Mouse (Mus musculus): Measurements from ENCODE around the gene Wdr74. TPM values are rescaled to one million over a fixed set of nuclear protein-coding genes. Genes with fewer than 3 reads are reported as not detected.

Gene Wdr74
- polyA plus RNA-seq, 1 experiment from 2014 or later, result 53.5 TPM

- H3K4me1 ChIP-seq (ENCODE audit: control insufficient read depth, insufficient read depth, low read length), result peaks cover 8% of the 10 kb centered on the region
- 49% methylated on average over 3 of the region's 3 CpGs for WGBS
- H3K36me3 ChIP-seq (ENCODE audit: control insufficient read depth, insufficient read depth), result peaks cover 14% of the 10 kb centered on the region
- ATAC-seq (replicated peaks; ENCODE audit: extremely low read depth, insufficient read depth, low FRiP score), result no peak
- H3K27me3 ChIP-seq (ENCODE audit: control insufficient read depth, insufficient read depth, low read length), result no peaks in the 10 kb centered on the region
- no peak overlapping the region for H3K4me2 ChIP-seq (ENCODE audit: low read depth, low read length)
- no peak overlapping the region for H3K27ac ChIP-seq (ENCODE audit: low read length)
- H3K9me3 ChIP-seq (replicated peaks; ENCODE audit: control insufficient read depth, low read length), result no peaks in the 10 kb centered on the region
- H3K9ac ChIP-seq (ENCODE audit: low read length), result no peak overlapping the region
- no peak overlapping the region for H3K4me3 ChIP-seq (ENCODE audit: low read length)
These were observed 1.3 kb upstream of the Wdr74 start for GRCm38 (mm10) chr19:8734334-8734733.

DNA sequence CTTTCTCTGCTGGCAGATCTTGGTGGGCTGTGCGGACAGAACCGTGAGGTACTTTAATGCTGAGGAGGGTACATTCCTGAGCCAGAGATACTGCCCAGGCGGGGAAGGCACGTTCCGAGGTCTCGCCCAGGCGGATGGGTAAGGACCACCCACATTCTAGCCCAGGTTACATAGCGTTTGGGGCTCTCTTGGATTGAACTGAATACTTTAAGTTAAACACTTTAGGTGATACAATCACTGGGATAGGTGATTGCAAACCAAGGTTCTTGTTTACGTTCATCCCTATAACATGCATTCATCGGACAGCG is 487 bp downstream of the Wdr74 start:
- peaks cover 15% of the 10 kb centered on the region for H3K4me1 ChIP-seq (ENCODE audit: control insufficient read depth, insufficient read depth, low read length)
- peak overlapping the region; percentile 88 for H3K9ac ChIP-seq (ENCODE audit: low read length)
- H3K9me3 ChIP-seq (replicated peaks; ENCODE audit: control insufficient read depth, low read length), result no peaks in the 10 kb centered on the region
- peak overlapping the region; percentile 96 for H3K4me2 ChIP-seq (ENCODE audit: low read depth, low read length)
- no peak overlapping the region for H3K27ac ChIP-seq (ENCODE audit: low read length)
- 1% methylated on average over 11 of the region's 11 CpGs for WGBS
- H3K27me3 ChIP-seq (ENCODE audit: control insufficient read depth, insufficient read depth, low read length), result no peaks in the 10 kb centered on the region
- H3K36me3 ChIP-seq (ENCODE audit: control insufficient read depth, insufficient read depth), result peaks cover 27% of the 10 kb centered on the region
- ATAC-seq (replicated peaks; ENCODE audit: extremely low read depth, insufficient read depth, low FRiP score), result peak; percentile 43
- H3K4me3 ChIP-seq (ENCODE audit: low read length), result peak overlapping the region; percentile 62

DNA sequence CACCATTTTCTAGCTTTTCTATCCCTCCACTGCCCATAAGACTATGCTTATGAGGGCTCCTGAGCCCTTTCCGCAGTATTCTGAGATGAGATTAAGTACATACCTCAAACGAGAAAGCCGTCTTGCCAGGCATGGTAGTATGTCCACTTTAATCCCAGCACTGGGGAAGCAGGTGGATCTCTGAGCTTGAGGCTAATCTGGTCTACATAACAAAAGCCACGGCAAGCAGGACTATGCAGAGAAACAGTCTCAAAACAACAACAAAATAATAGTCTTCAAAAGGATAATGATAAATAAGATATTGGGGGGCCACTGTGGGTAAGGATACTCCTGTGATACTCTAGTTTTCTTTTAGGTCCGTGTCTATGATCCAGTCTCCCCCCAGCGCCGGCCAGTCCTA is 3.3 kb downstream of the Wdr74 start:
- Histone ChIP-seq H3K4me2 (ENCODE audit: low read depth, low read length) (no peak overlapping the region), H3K9me3 (replicated peaks; ENCODE audit: control insufficient read depth, low read length) (no peaks in the 10 kb centered on the region), H3K4me1 (ENCODE audit: control insufficient read depth, insufficient read depth, low read length) (peaks cover 25% of the 10 kb centered on the region), H3K36me3 (ENCODE audit: control insufficient read depth, insufficient read depth) (peaks cover 32% of the 10 kb centered on the region), H3K9ac (ENCODE audit: low read length) (no peak overlapping the region), H3K27me3 (ENCODE audit: control insufficient read depth, insufficient read depth, low read length) (no peaks in the 10 kb centered on the region), H3K4me3 (ENCODE audit: low read length) (no peak overlapping the region), H3K27ac (ENCODE audit: low read length) (no peak overlapping the region)
- WGBS, result 90% methylated on average over 7 of the region's 7 CpGs
- ATAC-seq (replicated peaks; ENCODE audit: extremely low read depth, insufficient read depth, low FRiP score), result no peak

GRCm38 (mm10) chr19:8739646-8740045 is 4.0 kb downstream of the Wdr74 start:
- ATAC-seq (replicated peaks; ENCODE audit: extremely low read depth, insufficient read depth, low FRiP score), result no peak
- Histone ChIP-seq H3K27ac (ENCODE audit: low read length) (no peak overlapping the region), H3K27me3 (ENCODE audit: control insufficient read depth, insufficient read depth, low read length) (no peaks in the 10 kb centered on the region), H3K4me1 (ENCODE audit: control insufficient read depth, insufficient read depth, low read length) (peaks cover 25% of the 10 kb centered on the region), H3K4me3 (ENCODE audit: low read length) (no peak overlapping the region), H3K9me3 (replicated peaks; ENCODE audit: control insufficient read depth, low read length) (no peaks in the 10 kb centered on the region), H3K9ac (ENCODE audit: low read length) (no peak overlapping the region), H3K36me3 (ENCODE audit: control insufficient read depth, insufficient read depth) (peaks cover 35% of the 10 kb centered on the region), H3K4me2 (ENCODE audit: low read depth, low read length) (no peak overlapping the region)
- WGBS, result 87% methylated on average over 6 of the region's 6 CpGs

DNA sequence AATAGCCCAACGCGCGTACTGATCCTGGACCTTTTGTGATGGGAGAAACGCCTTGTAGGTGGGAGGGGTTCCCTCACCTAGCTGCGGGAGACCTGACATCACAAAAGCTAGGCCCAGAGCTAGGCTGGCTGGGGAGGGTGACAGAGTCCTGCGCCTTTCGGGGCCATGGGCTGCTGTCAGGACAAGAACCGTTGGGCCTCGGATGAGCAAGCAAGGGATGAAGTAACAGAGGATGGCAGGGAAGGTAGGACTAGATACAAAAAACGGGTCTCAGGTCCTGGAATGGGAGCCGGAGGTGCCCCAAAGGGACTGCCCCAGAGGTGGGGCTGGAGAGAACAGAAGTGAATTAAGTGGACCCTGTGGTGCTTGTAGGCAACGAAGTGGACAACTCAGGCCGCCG is 5.0 kb downstream of the Wdr74 start, which contains the start of gene 1700092M07Rik:
TSS of gene 1700092M07Rik (plus strand) at position 116 of the 400 bp plus-strand sequence.
- 65% methylated on average over 14 of the region's 14 CpGs for WGBS
- peak within 1 kb of the TSS; percentile 60 for H3K4me2 ChIP-seq (ENCODE audit: low read depth, low read length)
- H3K36me3 ChIP-seq (ENCODE audit: control insufficient read depth, insufficient read depth), result peaks cover 45% of the 10 kb centered on the region
- no peaks in the 10 kb centered on the region for H3K27me3 ChIP-seq (ENCODE audit: control insufficient read depth, insufficient read depth, low read length)
- no peak for ATAC-seq (replicated peaks; ENCODE audit: extremely low read depth, insufficient read depth, low FRiP score)
- peaks cover 23% of the 10 kb centered on the region for H3K4me1 ChIP-seq (ENCODE audit: control insufficient read depth, insufficient read depth, low read length)
- H3K27ac ChIP-seq (ENCODE audit: low read length), result peak within 1 kb of the TSS; percentile 99
- peak within 1 kb of the TSS; percentile 87 for H3K9ac ChIP-seq (ENCODE audit: low read length)
- peak within 1 kb of the TSS; percentile 100 for H3K4me3 ChIP-seq (ENCODE audit: low read length)
- H3K9me3 ChIP-seq (replicated peaks; ENCODE audit: control insufficient read depth, low read length), result no peaks in the 10 kb centered on the region

DNA sequence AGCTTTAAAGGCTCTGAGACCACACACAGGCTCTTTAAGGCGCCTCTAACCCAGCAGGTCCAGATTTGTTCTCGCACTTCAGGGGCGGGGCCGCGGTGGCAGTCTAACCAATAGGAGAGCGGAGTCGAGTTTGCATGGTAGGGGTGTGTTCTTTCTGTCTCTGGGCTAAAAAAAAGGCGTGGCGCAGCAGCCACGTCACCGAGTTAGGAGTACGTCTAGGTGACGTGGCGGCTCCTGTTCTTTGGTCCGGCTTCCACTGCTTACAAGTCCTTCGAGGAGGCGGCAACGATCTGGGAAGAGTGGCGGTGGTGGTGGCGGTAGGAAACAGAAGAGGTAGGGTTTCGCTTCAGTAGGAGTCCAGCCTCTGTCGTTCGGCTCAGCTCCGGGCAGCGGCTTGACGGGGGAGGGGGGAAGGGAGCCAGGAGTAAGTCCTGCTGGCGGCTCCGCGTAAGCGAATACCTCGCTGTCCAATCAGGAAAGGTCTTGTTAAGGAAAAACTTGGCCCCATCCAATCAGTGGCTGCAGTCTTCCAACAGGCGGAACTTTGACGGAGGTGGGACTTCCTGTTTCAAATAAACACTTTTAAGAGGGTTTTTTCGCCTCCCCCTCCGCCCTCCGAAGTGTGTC is 5.7 kb downstream of the Wdr74 start, which contains the start of gene Stx5a:
TSS of gene Stx5a (plus strand) at position 171 of the 627 bp plus-strand sequence.
- WGBS, result under 1% methylated on average over 36 of the region's 36 CpGs
- Histone ChIP-seq H3K4me3 (ENCODE audit: low read length) (peak within 1 kb of the TSS; percentile 100), H3K27ac (ENCODE audit: low read length) (peak within 1 kb of the TSS; percentile 99), H3K9ac (ENCODE audit: low read length) (peak within 1 kb of the TSS; percentile 96), H3K27me3 (ENCODE audit: control insufficient read depth, insufficient read depth, low read length) (no peaks in the 10 kb centered on the region), H3K9me3 (replicated peaks; ENCODE audit: control insufficient read depth, low read length) (no peaks in the 10 kb centered on the region), H3K4me2 (ENCODE audit: low read depth, low read length) (peak within 1 kb of the TSS; percentile 100), H3K4me1 (ENCODE audit: control insufficient read depth, insufficient read depth, low read length) (peaks cover 21% of the 10 kb centered on the region), H3K36me3 (ENCODE audit: control insufficient read depth, insufficient read depth) (peaks cover 49% of the 10 kb centered on the region)
- peak; percentile 95 for ATAC-seq (replicated peaks; ENCODE audit: extremely low read depth, insufficient read depth, low FRiP score)

GRCm38 (mm10) chr19:8742176-8742575 is 6.5 kb downstream of the Wdr74 start:
- WGBS, result 12% methylated on average over 14 of the region's 14 CpGs
- Histone ChIP-seq H3K4me2 (ENCODE audit: low read depth, low read length) (peak overlapping the region; percentile 100), H3K9ac (ENCODE audit: low read length) (peak overlapping the region; percentile 96), H3K4me1 (ENCODE audit: control insufficient read depth, insufficient read depth, low read length) (peaks cover 17% of the 10 kb centered on the region), H3K4me3 (ENCODE audit: low read length) (peak overlapping the region; percentile 100), H3K27me3 (ENCODE audit: control insufficient read depth, insufficient read depth, low read length) (no peaks in the 10 kb centered on the region), H3K27ac (ENCODE audit: low read length) (peak overlapping the region; percentile 99), H3K9me3 (replicated peaks; ENCODE audit: control insufficient read depth, low read length) (no peaks in the 10 kb centered on the region), H3K36me3 (ENCODE audit: control insufficient read depth, insufficient read depth) (peaks cover 57% of the 10 kb centered on the region)
- ATAC-seq (replicated peaks; ENCODE audit: extremely low read depth, insufficient read depth, low FRiP score), result no peak

- H3K4me2 ChIP-seq (ENCODE audit: low read depth, low read length), result no peak overlapping the region
- peaks cover 17% of the 10 kb centered on the region for H3K4me1 ChIP-seq (ENCODE audit: control insufficient read depth, insufficient read depth, low read length)
- H3K27ac ChIP-seq (ENCODE audit: low read length), result no peak overlapping the region
- H3K27me3 ChIP-seq (ENCODE audit: control insufficient read depth, insufficient read depth, low read length), result no peaks in the 10 kb centered on the region
- H3K9ac ChIP-seq (ENCODE audit: low read length), result no peak overlapping the region
- 98% methylated on average over 1 of the region's 1 CpGs for WGBS
- peaks cover 62% of the 10 kb centered on the region for H3K36me3 ChIP-seq (ENCODE audit: control insufficient read depth, insufficient read depth)
- no peak for ATAC-seq (replicated peaks; ENCODE audit: extremely low read depth, insufficient read depth, low FRiP score)
- no peaks in the 10 kb centered on the region for H3K9me3 ChIP-seq (replicated peaks; ENCODE audit: control insufficient read depth, low read length)
- no peak overlapping the region for H3K4me3 ChIP-seq (ENCODE audit: low read length)
These were observed 9.8 kb downstream of the Wdr74 start for GRCm38 (mm10) chr19:8745382-8745781.

GRCm38 (mm10) chr19:8747368-8747767 is 11.7 kb downstream of the Wdr74 start:
- ATAC-seq (replicated peaks; ENCODE audit: extremely low read depth, insufficient read depth, low FRiP score), result no peak
- Histone ChIP-seq H3K4me2 (ENCODE audit: low read depth, low read length) (no peak overlapping the region), H3K9ac (ENCODE audit: low read length) (no peak overlapping the region), H3K27me3 (ENCODE audit: control insufficient read depth, insufficient read depth, low read length) (no peaks in the 10 kb centered on the region), H3K27ac (ENCODE audit: low read length) (no peak overlapping the region), H3K36me3 (ENCODE audit: control insufficient read depth, insufficient read depth) (peaks cover 76% of the 10 kb centered on the region), H3K9me3 (replicated peaks; ENCODE audit: control insufficient read depth, low read length) (no peaks in the 10 kb centered on the region), H3K4me1 (ENCODE audit: control insufficient read depth, insufficient read depth, low read length) (peaks cover 7% of the 10 kb centered on the region), H3K4me3 (ENCODE audit: low read length) (no peak overlapping the region)
- WGBS, result 71% methylated on average over 2 of the region's 2 CpGs

All from heart, embryonic 16.5 days (tissue).